Mouse (Mus musculus) megakaryocyte, embryonic 14.5 days (primary cell): ENCODE results near the gene Nap1l5. TPM values are rescaled to one million over a fixed set of nuclear protein-coding genes. Genes with fewer than 3 reads are reported as not detected.

Experiments used
- H3K27me3 ChIP-seq: replicated peaks from 2 replicates; pipeline ENCODE3; 2012; ENCODE audit warnings: inconsistent platforms
- H3K36me3 ChIP-seq: replicated peaks from 2 replicates; pipeline ENCODE3; 2012; ENCODE audit warnings: low read length, inconsistent platforms, mixed read lengths
- H3K4me1 ChIP-seq: 2 replicates; pipeline ENCODE4 v1.6.1; 2012; ENCODE audit warnings: inconsistent platforms
- H3K4me3 ChIP-seq: replicated peaks from 2 replicates; pipeline ENCODE3; 2012; ENCODE audit warnings: moderate library complexity, mild to moderate bottlenecking, inconsistent platforms
- H3K9me3 ChIP-seq: 2 replicates; pipeline ENCODE4 v1.6.1; 2012; ENCODE audit warnings: inconsistent platforms
- FLI1 ChIP-seq: IDR thresholded peaks from 2 replicates; pipeline ENCODE4 v1.6.1; 2012; ENCODE audit warnings: low read length, inconsistent platforms, mixed read lengths
- GATA1 ChIP-seq: IDR thresholded peaks from 3 replicates; pipeline ENCODE4 v1.6.1; 2012; ENCODE audit warnings: mixed read lengths, low read length, inconsistent platforms, borderline replicate concordance
- polyA plus RNA-seq: library from polyadenylated mRNA; stranded (reverse); fragments of >175 nt; gene quantifications from 2 replicates; pipeline ENCODE4 v1.2.3, GENCODE M21; 2012; ENCODE audit warnings: low replicate concordance; ENCODE audit not compliant: insufficient read depth

The Nap1l5 gene
- polyA plus RNA-seq, 1 experiment, result not detected

GRCm38 (mm10) chr6:58907791-58908190 lies 915 bp upstream of the Nap1l5 start:
- H3K4me1 ChIP-seq, result peaks cover 6% of the 10 kb centered on the region; the same call in 1 of the 2 replicates
- H3K4me3 ChIP-seq, result no peak overlapping the region
- H3K27me3 ChIP-seq, result peaks cover 8% of the 10 kb centered on the region
- peaks cover 6% of the 10 kb centered on the region for H3K36me3 ChIP-seq
- TF ChIP-seq FLI1, result no peak
- TF ChIP-seq GATA1, result no peak
- peaks cover 13% of the 10 kb centered on the region for H3K9me3 ChIP-seq

- Histone ChIP-seq H3K36me3 (peaks cover 6% of the 10 kb centered on the region), H3K4me1 (peaks cover 6% of the 10 kb centered on the region; the same call in 1 of the 2 replicates), H3K4me3 (no peak overlapping the region), H3K27me3 (peaks cover 8% of the 10 kb centered on the region), H3K9me3 (peaks cover 13% of the 10 kb centered on the region)
- TF ChIP-seq GATA1, result no peak
- no peak for TF ChIP-seq FLI1
Measured at GRCm38 (mm10) chr6:58907336-58907735, 460 bp upstream of the Nap1l5 start.

GRCm38 (mm10) chr6:58904551-58904950 lies 2.3 kb downstream of the Nap1l5 start:
- no peak for TF ChIP-seq GATA1
- TF ChIP-seq FLI1, result no peak
- peaks cover 6% of the 10 kb centered on the region for H3K36me3 ChIP-seq

DNA sequence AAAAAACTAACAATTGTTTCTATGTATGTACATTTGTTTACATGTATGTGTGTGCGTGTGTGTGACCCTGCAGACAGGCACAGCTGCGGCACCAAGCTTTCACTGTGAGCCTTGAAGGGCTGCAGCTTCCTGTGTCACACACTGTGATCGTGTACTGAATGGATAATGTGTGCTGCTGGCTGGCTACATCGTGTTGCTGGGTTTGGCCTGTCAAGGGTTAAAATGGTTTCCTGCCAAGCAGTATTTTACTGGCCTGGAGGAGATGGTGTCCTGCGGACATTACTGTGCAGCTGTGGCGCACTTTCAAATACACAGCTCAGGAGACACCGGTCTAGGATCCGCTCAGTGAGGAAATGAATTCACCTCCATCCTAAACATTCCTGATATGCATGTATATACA lies 3.7 kb downstream of the Nap1l5 start:
- peaks cover 11% of the 10 kb centered on the region for H3K4me1 ChIP-seq
- no peak for TF ChIP-seq GATA1
- TF ChIP-seq FLI1, result no peak
- peaks cover 8% of the 10 kb centered on the region for H3K27me3 ChIP-seq
- H3K4me3 ChIP-seq, result no peak overlapping the region
- H3K9me3 ChIP-seq, result peaks cover 13% of the 10 kb centered on the region
- H3K36me3 ChIP-seq, result peaks cover 6% of the 10 kb centered on the region

More at GRCm38 (mm10) chr6:58904551-58904950, 2.3 kb downstream of the Nap1l5 start:
- Histone ChIP-seq H3K4me1 (peaks cover 6% of the 10 kb centered on the region; the same call in 1 of the 2 replicates), H3K9me3 (peaks cover 13% of the 10 kb centered on the region), H3K27me3 (peaks cover 8% of the 10 kb centered on the region), H3K4me3 (no peak overlapping the region)

- Histone ChIP-seq H3K27me3 (no peaks in the 10 kb centered on the region), H3K36me3 (peaks cover 13% of the 10 kb centered on the region)
- TF ChIP-seq GATA1 (no peak), FLI1 (no peak)
Measured at GRCm38 (mm10) chr6:58900536-58900935, 6.3 kb downstream of the Nap1l5 start.

DNA sequence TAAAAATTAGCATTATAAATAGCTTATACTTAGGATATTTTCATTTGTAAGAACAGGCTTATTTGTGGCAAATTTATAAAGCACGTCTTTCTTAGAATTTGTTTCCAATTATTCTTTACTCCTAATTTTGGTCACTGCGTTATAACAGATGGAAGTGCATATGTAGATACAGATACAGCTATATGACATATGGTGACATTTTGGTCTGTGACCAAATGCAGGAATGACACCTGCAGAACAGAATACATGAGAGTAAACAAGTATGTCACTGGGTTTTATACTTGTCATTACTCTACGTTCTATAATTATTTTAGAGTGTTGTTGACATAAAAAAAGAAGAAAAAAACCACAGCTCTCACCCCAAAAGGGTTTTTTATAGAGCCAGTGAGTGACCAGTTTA lies 7.8 kb downstream of the Nap1l5 start:
- no peak for TF ChIP-seq GATA1
- TF ChIP-seq FLI1, result no peak

More at GRCm38 (mm10) chr6:58900536-58900935, 6.3 kb downstream of the Nap1l5 start:
- H3K9me3 ChIP-seq, result no peaks in the 10 kb centered on the region
- peaks cover 8% of the 10 kb centered on the region for H3K4me1 ChIP-seq
- no peak overlapping the region for H3K4me3 ChIP-seq

GRCm38 (mm10) chr6:58896648-58897047 lies 10.2 kb downstream of the Nap1l5 start:
- Histone ChIP-seq H3K36me3 (peaks cover 34% of the 10 kb centered on the region), H3K27me3 (no peaks in the 10 kb centered on the region), H3K4me1 (peaks cover 15% of the 10 kb centered on the region), H3K4me3 (no peak overlapping the region), H3K9me3 (no peaks in the 10 kb centered on the region)
- no peak for TF ChIP-seq GATA1
- TF ChIP-seq FLI1, result no peak

More for the DNA sequence above, 7.8 kb downstream of the Nap1l5 start:
- Histone ChIP-seq H3K36me3 (peaks cover 25% of the 10 kb centered on the region), H3K27me3 (no peaks in the 10 kb centered on the region), H3K4me1 (peaks cover 8% of the 10 kb centered on the region), H3K4me3 (no peak overlapping the region), H3K9me3 (no peaks in the 10 kb centered on the region)

DNA sequence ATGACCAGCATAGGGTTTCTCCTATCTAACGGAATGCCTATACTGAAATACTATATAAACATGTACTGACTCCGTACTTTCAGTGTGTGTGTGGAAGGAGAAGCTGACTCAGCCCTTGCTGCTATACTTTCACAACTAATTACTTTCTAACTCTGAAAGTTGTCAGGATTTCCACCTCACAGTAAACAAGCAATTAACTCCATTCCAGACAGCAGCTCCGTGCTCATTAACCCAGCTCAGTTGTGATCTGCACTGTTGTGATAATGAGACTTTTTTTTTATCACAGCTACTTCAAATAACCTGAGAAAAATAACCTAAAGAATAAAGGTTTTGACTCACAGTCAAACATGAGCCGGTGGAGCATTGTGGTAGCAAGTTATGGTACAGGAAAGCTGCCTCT lies 11.9 kb downstream of the Nap1l5 start:
- Histone ChIP-seq H3K4me3 (no peak overlapping the region), H3K4me1 (peaks cover 25% of the 10 kb centered on the region), H3K36me3 (peaks cover 44% of the 10 kb centered on the region), H3K9me3 (no peaks in the 10 kb centered on the region), H3K27me3 (no peaks in the 10 kb centered on the region)
- TF ChIP-seq FLI1 (no peak), GATA1 (no peak)

GRCm38 (mm10) chr6:58893307-58893706 lies 13.6 kb downstream of the Nap1l5 start:
- Histone ChIP-seq H3K4me1 (peaks cover 26% of the 10 kb centered on the region), H3K4me3 (no peak overlapping the region), H3K27me3 (no peaks in the 10 kb centered on the region), H3K9me3 (no peaks in the 10 kb centered on the region), H3K36me3 (peaks cover 48% of the 10 kb centered on the region)
- TF ChIP-seq FLI1, result no peak
- TF ChIP-seq GATA1, result no peak

GRCm38 (mm10) chr6:58889917-58890316 lies 17.0 kb downstream of the Nap1l5 start:
- H3K36me3 ChIP-seq, result peaks cover 33% of the 10 kb centered on the region
- H3K4me1 ChIP-seq, result peaks cover 26% of the 10 kb centered on the region
- H3K9me3 ChIP-seq, result no peaks in the 10 kb centered on the region
- no peaks in the 10 kb centered on the region for H3K27me3 ChIP-seq
- TF ChIP-seq GATA1, result no peak
- TF ChIP-seq FLI1, result no peak
- peak overlapping the region; percentile 47 for H3K4me3 ChIP-seq

- Histone ChIP-seq H3K4me3 (no peak overlapping the region), H3K27me3 (no peaks in the 10 kb centered on the region), H3K4me1 (peaks cover 30% of the 10 kb centered on the region), H3K36me3 (peaks cover 19% of the 10 kb centered on the region), H3K9me3 (no peaks in the 10 kb centered on the region)
- TF ChIP-seq GATA1 (no peak), FLI1 (no peak)
Measured at GRCm38 (mm10) chr6:58882271-58882670, 24.6 kb downstream of the Nap1l5 start.
